Mouse (Mus musculus): ENCODE data around the gene Pip5k1b. TPM values are rescaled to one million over a fixed set of nuclear protein-coding genes. Genes with fewer than 3 reads are reported as not detected.

The Pip5k1b gene
- polyA plus RNA-seq, 1 experiment, result 0.24 TPM

DNA sequence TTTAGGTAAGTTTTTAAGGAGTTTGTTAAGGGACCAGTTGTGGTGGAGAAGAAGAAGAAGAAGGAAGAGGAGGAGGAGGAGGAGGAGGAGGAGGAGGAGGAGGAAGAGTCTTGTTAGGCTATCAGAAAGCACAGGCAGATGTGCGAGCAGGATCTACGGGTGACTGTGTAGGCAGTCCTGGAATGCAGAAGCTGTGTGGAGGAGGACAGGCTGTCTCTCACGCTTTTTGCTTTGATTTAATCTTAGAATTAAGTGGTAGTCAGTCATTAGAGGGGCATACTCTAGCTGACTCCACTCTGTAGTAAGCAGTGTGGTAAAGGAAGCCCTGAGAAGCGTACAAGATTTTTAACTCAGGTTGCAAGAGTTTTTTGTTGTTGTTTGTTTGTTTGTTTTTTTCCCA lies 86.5 kb downstream of the Pip5k1b start:
- no peaks in the 10 kb centered on the region for H3K27me3 ChIP-seq (ENCODE audit: control insufficient read depth, insufficient read depth, insufficient read length)
- TF ChIP-seq SRF (IDR thresholded peaks at IDR 0.05; ENCODE audit: control insufficient read depth, insufficient read length, low read depth) (no peak), TCF3 (IDR thresholded peaks at IDR 0.05; ENCODE audit: insufficient read length, low read depth) (no peak), MAX (IDR thresholded peaks at IDR 0.05; ENCODE audit: low read depth) (no peak), CEBPB (IDR thresholded peaks at IDR 0.05; ENCODE audit: insufficient read depth, poor library complexity, severe bottlenecking) (no peak), USF1 (IDR thresholded peaks at IDR 0.05; ENCODE audit: low read depth) (no peak), MYOG (IDR thresholded peaks at IDR 0.05; ENCODE audit: control insufficient read depth in 1 of 3, insufficient read depth in 1 of 3, insufficient read length in 2 of 3, low read depth in 2 of 3) (no peak), POLR2AphosphoS2 (IDR thresholded peaks at IDR 0.05; ENCODE audit: insufficient read length, low read depth) (no peak), MYOD1 (IDR thresholded peaks at IDR 0.05; ENCODE audit: control insufficient read depth in 1 of 3, insufficient read length in 2 of 3, low read depth in 2 of 3) (no peak), TCF12 (IDR thresholded peaks at IDR 0.05; ENCODE audit: insufficient read depth, poor library complexity, severe bottlenecking) (no peak), E2F4 (IDR thresholded peaks at IDR 0.05; ENCODE audit: insufficient read depth) (no peak), REST (IDR thresholded peaks at IDR 0.05; ENCODE audit: insufficient read depth, insufficient read length) (no peak), POLR2A (IDR thresholded peaks at IDR 0.05; ENCODE audit: insufficient read length, low read depth) (no peak)
- H3K4me2 ChIP-seq (ENCODE audit: low read depth), result no peak overlapping the region
- no peak overlapping the region for H3K4me3 ChIP-seq
- H3K36me3 ChIP-seq (ENCODE audit: control insufficient read depth, insufficient read depth), result no peaks in the 10 kb centered on the region
- H3ac ChIP-seq (ENCODE audit: control insufficient read depth, insufficient read length), result no peak overlapping the region
- H3K79me2 ChIP-seq (ENCODE audit: control insufficient read depth, insufficient read depth), result no peaks in the 10 kb centered on the region

DNA sequence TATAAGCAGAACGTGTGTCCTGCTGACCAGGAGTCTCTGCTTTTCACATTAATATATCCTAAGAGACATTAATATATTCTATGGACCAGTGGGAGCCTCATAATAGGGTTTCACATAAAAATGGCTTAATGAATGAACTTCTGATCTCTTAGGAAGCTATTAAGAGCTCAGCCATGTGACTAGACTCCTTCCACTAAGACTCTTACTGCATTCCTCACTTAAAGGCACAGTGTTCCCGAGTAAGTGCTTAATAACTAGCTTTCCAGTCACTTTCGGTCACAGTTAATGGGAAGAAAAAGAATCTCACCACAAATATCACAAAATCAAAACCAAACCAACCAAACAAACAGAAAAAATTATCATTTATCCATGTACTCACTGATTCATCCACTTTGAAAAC lies 87.1 kb downstream of the Pip5k1b start:
- Histone ChIP-seq H3K79me2 (ENCODE audit: control insufficient read depth, insufficient read depth) (no peaks in the 10 kb centered on the region), H3ac (ENCODE audit: control insufficient read depth, insufficient read length) (no peak overlapping the region), H3K4me3 (no peak overlapping the region), H3K27me3 (ENCODE audit: control insufficient read depth, insufficient read depth, insufficient read length) (no peaks in the 10 kb centered on the region), H3K4me2 (ENCODE audit: low read depth) (no peak overlapping the region), H3K36me3 (ENCODE audit: control insufficient read depth, insufficient read depth) (no peaks in the 10 kb centered on the region)
- no peak for TF ChIP-seq POLR2AphosphoS2 (IDR thresholded peaks at IDR 0.05; ENCODE audit: insufficient read length, low read depth)
- TF ChIP-seq E2F4 (IDR thresholded peaks at IDR 0.05; ENCODE audit: insufficient read depth), result no peak
- TF ChIP-seq MYOG (IDR thresholded peaks at IDR 0.05; ENCODE audit: control insufficient read depth in 1 of 3, insufficient read depth in 1 of 3, insufficient read length in 2 of 3, low read depth in 2 of 3), result no peak
- TF ChIP-seq TCF12 (IDR thresholded peaks at IDR 0.05; ENCODE audit: insufficient read depth, poor library complexity, severe bottlenecking), result no peak
- no peak for TF ChIP-seq MAX (IDR thresholded peaks at IDR 0.05; ENCODE audit: low read depth)
- no peak for TF ChIP-seq POLR2A (IDR thresholded peaks at IDR 0.05; ENCODE audit: insufficient read length, low read depth)
- TF ChIP-seq SRF (IDR thresholded peaks at IDR 0.05; ENCODE audit: control insufficient read depth, insufficient read length, low read depth), result no peak
- TF ChIP-seq REST (IDR thresholded peaks at IDR 0.05; ENCODE audit: insufficient read depth, insufficient read length), result no peak
- TF ChIP-seq TCF3 (IDR thresholded peaks at IDR 0.05; ENCODE audit: insufficient read length, low read depth), result no peak
- TF ChIP-seq MYOD1 (IDR thresholded peaks at IDR 0.05; ENCODE audit: control insufficient read depth in 1 of 3, insufficient read length in 2 of 3, low read depth in 2 of 3), result no peak

DNA sequence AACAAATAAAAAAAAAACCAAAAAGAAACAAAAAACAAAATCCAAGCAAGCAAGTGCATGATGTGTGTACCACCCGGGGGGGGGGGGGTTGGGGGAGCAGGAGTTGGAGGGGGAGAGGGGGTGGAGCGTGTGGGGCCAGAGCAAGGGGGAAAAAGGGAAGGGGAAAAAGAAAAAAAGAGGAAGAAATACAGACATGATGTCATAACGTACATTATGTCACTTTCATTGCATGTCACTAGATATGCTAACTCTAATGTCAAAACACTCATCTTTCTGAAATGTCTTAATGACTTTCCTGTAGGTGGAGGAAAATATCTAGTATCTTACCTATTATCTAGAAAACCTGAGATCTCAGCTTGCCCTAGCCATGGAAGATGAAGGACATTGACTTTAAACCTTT lies 92.7 kb downstream of the Pip5k1b start:
- TF ChIP-seq MYOD1 (IDR thresholded peaks at IDR 0.05; ENCODE audit: control insufficient read depth in 1 of 3, insufficient read length in 2 of 3, low read depth in 2 of 3) (no peak), POLR2AphosphoS2 (IDR thresholded peaks at IDR 0.05; ENCODE audit: insufficient read length, low read depth) (no peak), USF1 (IDR thresholded peaks at IDR 0.05; ENCODE audit: low read depth) (no peak), REST (IDR thresholded peaks at IDR 0.05; ENCODE audit: insufficient read depth, insufficient read length) (no peak), TCF12 (IDR thresholded peaks at IDR 0.05; ENCODE audit: insufficient read depth, poor library complexity, severe bottlenecking) (no peak), CEBPB (IDR thresholded peaks at IDR 0.05; ENCODE audit: insufficient read depth, poor library complexity, severe bottlenecking) (no peak), SRF (IDR thresholded peaks at IDR 0.05; ENCODE audit: control insufficient read depth, insufficient read length, low read depth) (no peak)
- H3K4me3 ChIP-seq, result no peak overlapping the region
- no peak overlapping the region for H3ac ChIP-seq (ENCODE audit: control insufficient read depth, insufficient read length)
- H3K79me2 ChIP-seq (ENCODE audit: control insufficient read depth, insufficient read depth), result no peaks in the 10 kb centered on the region
- H3K4me2 ChIP-seq (ENCODE audit: low read depth), result no peak overlapping the region
- H3K27me3 ChIP-seq (ENCODE audit: control insufficient read depth, insufficient read depth, insufficient read length), result no peaks in the 10 kb centered on the region
- H3K36me3 ChIP-seq (ENCODE audit: control insufficient read depth, insufficient read depth), result no peaks in the 10 kb centered on the region

DNA sequence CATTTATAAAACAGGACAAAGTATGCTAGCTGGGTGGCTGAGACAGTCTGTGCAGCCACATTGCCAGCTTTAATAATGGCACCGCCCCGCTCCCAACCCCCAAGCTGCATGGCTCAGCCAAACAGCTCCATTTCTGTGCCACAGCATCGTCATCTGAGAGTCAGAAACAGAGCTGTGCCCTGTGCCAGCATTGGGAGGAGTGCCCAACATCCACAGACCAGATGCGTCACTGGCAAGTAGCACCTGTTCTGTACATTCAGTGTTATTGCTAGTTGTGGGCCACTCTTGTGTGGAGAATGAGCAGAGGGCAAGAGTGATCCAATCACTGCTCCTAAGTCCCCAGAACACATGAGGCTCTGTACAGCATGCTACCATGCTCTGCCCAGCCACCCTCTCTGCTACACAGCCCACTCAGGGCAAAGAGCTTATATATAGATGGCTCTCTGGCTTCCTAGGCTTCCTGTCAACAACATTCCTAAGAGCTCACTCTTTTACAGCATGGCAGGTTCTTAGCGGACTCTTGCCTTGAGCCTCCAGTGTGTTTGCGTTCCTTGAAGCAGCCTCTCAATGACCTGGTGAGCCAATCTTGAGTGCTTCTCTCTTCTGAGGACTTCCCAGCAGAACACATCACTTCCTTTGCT lies 99.0 kb downstream of the Pip5k1b start:
- H3K4me2 ChIP-seq (ENCODE audit: low read depth), result no peak overlapping the region
- no peaks in the 10 kb centered on the region for H3K79me2 ChIP-seq (ENCODE audit: control insufficient read depth, insufficient read depth)
- H3ac ChIP-seq (ENCODE audit: control insufficient read depth, insufficient read length), result no peak overlapping the region
- TF ChIP-seq POLR2AphosphoS2 (IDR thresholded peaks at IDR 0.05; ENCODE audit: insufficient read length, low read depth) (no peak), POLR2A (IDR thresholded peaks at IDR 0.05; ENCODE audit: insufficient read length, low read depth) (no peak), MYOD1 (IDR thresholded peaks at IDR 0.05; ENCODE audit: control insufficient read depth in 1 of 3, insufficient read length in 2 of 3, low read depth in 2 of 3) (peak in 1 of 3 experiments; percentile 31)
- no peak overlapping the region for H3K4me3 ChIP-seq
- H3K27me3 ChIP-seq (ENCODE audit: control insufficient read depth, insufficient read depth, insufficient read length), result no peaks in the 10 kb centered on the region
- H3K36me3 ChIP-seq (ENCODE audit: control insufficient read depth, insufficient read depth), result no peaks in the 10 kb centered on the region

DNA sequence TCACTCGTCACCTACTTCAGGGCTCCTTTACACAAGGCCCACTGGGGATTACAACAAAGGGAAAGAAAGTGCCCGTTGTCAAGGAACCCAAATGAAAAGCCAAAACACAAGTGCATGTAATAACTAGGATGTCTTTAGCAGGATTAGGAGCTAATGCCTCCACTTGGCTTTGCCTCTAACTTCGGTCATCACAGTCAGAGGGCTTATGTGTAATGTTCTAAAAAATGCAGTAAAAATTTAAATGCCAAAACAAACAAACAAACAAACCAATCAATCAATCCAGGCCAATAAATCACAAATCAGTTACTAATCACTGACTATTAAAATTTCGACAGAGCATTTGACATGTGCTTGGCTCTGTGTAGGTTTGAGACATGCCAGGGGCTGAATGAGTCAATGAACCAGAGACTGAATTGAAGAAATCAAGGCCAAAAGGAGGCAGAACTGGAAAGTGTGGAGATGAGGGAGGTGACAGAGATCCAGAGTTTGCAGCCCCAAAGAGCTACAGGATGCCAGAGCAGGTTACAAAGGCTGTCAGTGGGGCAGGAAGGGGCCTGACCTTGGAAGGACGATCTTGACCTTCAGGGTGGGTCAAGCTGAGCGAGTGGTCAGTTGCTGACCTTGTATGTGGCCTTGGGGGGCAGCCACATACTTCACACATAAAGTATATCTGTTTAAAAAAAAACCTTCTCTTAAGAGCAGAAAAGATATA lies 100.3 kb downstream of the Pip5k1b start:
- Histone ChIP-seq H3K27me3 (ENCODE audit: control insufficient read depth, insufficient read depth, insufficient read length) (no peaks in the 10 kb centered on the region), H3K36me3 (ENCODE audit: control insufficient read depth, insufficient read depth) (no peaks in the 10 kb centered on the region), H3K4me3 (no peak overlapping the region), H3K79me2 (ENCODE audit: control insufficient read depth, insufficient read depth) (no peaks in the 10 kb centered on the region), H3ac (ENCODE audit: control insufficient read depth, insufficient read length) (no peak overlapping the region), H3K4me2 (ENCODE audit: low read depth) (no peak overlapping the region)
- no peak for TF ChIP-seq USF1 (IDR thresholded peaks at IDR 0.05; ENCODE audit: low read depth)

All from myocyte (in vitro differentiated cells).